Mouse (Mus musculus) myocyte (in vitro differentiated cells): ENCODE measurements at regions not wholly inside any gene's neighbourhood (a gene's known extent, or its start where the extent isn't known, plus 50 kb on each side); places are given as distances from the start of the nearest gene placed in this dataset.

Experiments used
- H3K27me3 ChIP-seq: one replicate; pipeline ENCODE4 v1.6.1; 2011; ENCODE audit not compliant: control insufficient read depth, insufficient read depth, insufficient read length
- H3K36me3 ChIP-seq: one replicate; pipeline ENCODE4 v1.6.1; 2011; ENCODE audit not compliant: control insufficient read depth, insufficient read depth
- H3K4me2 ChIP-seq: one replicate; pipeline ENCODE4 v1.6.1; 2011; ENCODE audit warnings: low read depth, control low read depth
- H3K4me3 ChIP-seq: one replicate; pipeline ENCODE4 v1.5.1; 2011; ENCODE audit warnings: mild to moderate bottlenecking, control low read depth, moderate library complexity
- H3K79me2 ChIP-seq: one replicate; pipeline ENCODE4 v1.6.1; 2011; ENCODE audit not compliant: control insufficient read depth, insufficient read depth
- H3ac ChIP-seq: one replicate; pipeline ENCODE4 v1.6.1; 2011; ENCODE audit not compliant: control insufficient read depth, insufficient read length
- CEBPB ChIP-seq: IDR thresholded peaks from 2 replicates; pipeline ENCODE4 v1.6.1; 2011; ENCODE audit warnings: mild to moderate bottlenecking, moderate library complexity; ENCODE audit not compliant: poor library complexity, insufficient read depth, severe bottlenecking
- E2F4 ChIP-seq: IDR thresholded peaks from one replicate; pipeline ENCODE4 v1.6.1; 2011; ENCODE audit warnings: mild to moderate bottlenecking, control low read depth, moderate library complexity; ENCODE audit not compliant: insufficient read depth
- MAX ChIP-seq: IDR thresholded peaks from one replicate; pipeline ENCODE4 v1.6.1; 2011; ENCODE audit warnings: low read depth, mild to moderate bottlenecking, control low read depth
- MYOD1 ChIP-seq, 3 experiments: IDR thresholded peaks; one replicate each; pipeline ENCODE4 v1.6.1; 2011; ENCODE audit warnings: control low read depth in 2 of 3, low read depth in 2 of 3, mild to moderate bottlenecking in 2 of 3, moderate library complexity in 1 of 3; ENCODE audit not compliant: insufficient read length in 2 of 3, control insufficient read depth in 1 of 3
- MYOG ChIP-seq, 3 experiments: IDR thresholded peaks; one replicate each; pipeline ENCODE4 v1.6.1; 2011; ENCODE audit warnings: control low read depth in 2 of 3, low read depth in 2 of 3, mild to moderate bottlenecking in 2 of 3; ENCODE audit not compliant: insufficient read length in 2 of 3, control insufficient read depth in 1 of 3, insufficient read depth in 1 of 3
- POLR2A ChIP-seq: IDR thresholded peaks from one replicate; pipeline ENCODE4 v1.6.1; 2011; ENCODE audit warnings: low read depth, mild to moderate bottlenecking, control low read depth, moderate library complexity; ENCODE audit not compliant: insufficient read length
- POLR2AphosphoS2 ChIP-seq: IDR thresholded peaks from one replicate; pipeline ENCODE4 v1.6.1; 2011; ENCODE audit warnings: low read depth, control low read depth; ENCODE audit not compliant: insufficient read length
- REST ChIP-seq: IDR thresholded peaks from one replicate; pipeline ENCODE4 v1.6.1; 2011; ENCODE audit warnings: mild to moderate bottlenecking, control low read depth, moderate library complexity; ENCODE audit not compliant: insufficient read depth, insufficient read length
- SRF ChIP-seq: IDR thresholded peaks from one replicate; pipeline ENCODE4 v1.6.1; 2011; ENCODE audit warnings: low read depth; ENCODE audit not compliant: control insufficient read depth, insufficient read length
- TCF12 ChIP-seq: IDR thresholded peaks from one replicate; pipeline ENCODE4 v1.6.1; 2011; ENCODE audit warnings: mild to moderate bottlenecking, control low read depth; ENCODE audit not compliant: poor library complexity, insufficient read depth, severe bottlenecking
- TCF3 ChIP-seq: IDR thresholded peaks from one replicate; pipeline ENCODE4 v1.6.1; 2011; ENCODE audit warnings: low read depth, control low read depth; ENCODE audit not compliant: insufficient read length
- USF1 ChIP-seq: IDR thresholded peaks from one replicate; pipeline ENCODE4 v1.6.1; 2011; ENCODE audit warnings: low read depth, mild to moderate bottlenecking, control low read depth, moderate library complexity

- H3K4me3 ChIP-seq = no peak overlapping the region
- H3ac ChIP-seq = no peak overlapping the region
- TF ChIP-seq TCF3 = no peak
- no peak for TF ChIP-seq POLR2A
- no peak for TF ChIP-seq POLR2AphosphoS2
- TF ChIP-seq MAX = no peak
- no peak for TF ChIP-seq USF1
- no peak for TF ChIP-seq E2F4
- no peak for TF ChIP-seq MYOD1 (IDR thresholded peaks at IDR 0.05; ENCODE audit: control insufficient read depth in 1 of 3, insufficient read length in 2 of 3, low read depth in 2 of 3)
- no peak for TF ChIP-seq REST
- no peak for TF ChIP-seq SRF
- TF ChIP-seq MYOG (IDR thresholded peaks at IDR 0.05; ENCODE audit: control insufficient read depth in 1 of 3, insufficient read depth in 1 of 3, insufficient read length in 2 of 3, low read depth in 2 of 3) = no peak
- H3K4me2 ChIP-seq = peak overlapping the region; percentile 65
- no peaks in the 10 kb centered on the region for H3K27me3 ChIP-seq
- H3K36me3 ChIP-seq = no peaks in the 10 kb centered on the region
- H3K79me2 ChIP-seq = no peaks in the 10 kb centered on the region
Observed at GRCm38 (mm10) chr10:111576395-111577069, 70.4 kb downstream of the Phlda1 start.

GRCm38 (mm10) chr10:111578536-111578935 lies 72.5 kb downstream of the Phlda1 start:
- no peak overlapping the region for H3K4me3 ChIP-seq
- no peaks in the 10 kb centered on the region for H3K79me2 ChIP-seq
- TF ChIP-seq POLR2AphosphoS2 (no peak), TCF3 (no peak), MYOG (IDR thresholded peaks at IDR 0.05; ENCODE audit: control insufficient read depth in 1 of 3, insufficient read depth in 1 of 3, insufficient read length in 2 of 3, low read depth in 2 of 3) (no peak), REST (no peak), TCF12 (no peak), POLR2A (no peak), MAX (no peak), CEBPB (no peak), USF1 (no peak), MYOD1 (IDR thresholded peaks at IDR 0.05; ENCODE audit: control insufficient read depth in 1 of 3, insufficient read length in 2 of 3, low read depth in 2 of 3) (no peak), SRF (no peak), E2F4 (no peak)
- no peaks in the 10 kb centered on the region for H3K36me3 ChIP-seq
- H3K4me2 ChIP-seq = no peak overlapping the region
- H3ac ChIP-seq = no peak overlapping the region
- H3K27me3 ChIP-seq = no peaks in the 10 kb centered on the region

- Histone ChIP-seq H3ac (no peak overlapping the region), H3K4me3 (no peak overlapping the region), H3K36me3 (no peaks in the 10 kb centered on the region), H3K4me2 (no peak overlapping the region), H3K79me2 (no peaks in the 10 kb centered on the region), H3K27me3 (no peaks in the 10 kb centered on the region)
- TF ChIP-seq MYOG (IDR thresholded peaks at IDR 0.05; ENCODE audit: control insufficient read depth in 1 of 3, insufficient read depth in 1 of 3, insufficient read length in 2 of 3, low read depth in 2 of 3) (no peak), USF1 (no peak), SRF (no peak), POLR2A (no peak), TCF12 (no peak), MYOD1 (IDR thresholded peaks at IDR 0.05; ENCODE audit: control insufficient read depth in 1 of 3, insufficient read length in 2 of 3, low read depth in 2 of 3) (no peak), REST (no peak), E2F4 (no peak), TCF3 (no peak), MAX (no peak), POLR2AphosphoS2 (no peak), CEBPB (no peak)
Observed at GRCm38 (mm10) chr10:111579481-111579880, 73.4 kb downstream of the Phlda1 start.

GRCm38 (mm10) chr10:111580401-111581100 lies 74.5 kb downstream of the Phlda1 start:
- TF ChIP-seq MAX = no peak
- no peak for TF ChIP-seq MYOG (IDR thresholded peaks at IDR 0.05; ENCODE audit: control insufficient read depth in 1 of 3, insufficient read depth in 1 of 3, insufficient read length in 2 of 3, low read depth in 2 of 3)
- no peak for TF ChIP-seq CEBPB
- no peak for TF ChIP-seq POLR2AphosphoS2
- TF ChIP-seq MYOD1 (IDR thresholded peaks at IDR 0.05; ENCODE audit: control insufficient read depth in 1 of 3, insufficient read length in 2 of 3, low read depth in 2 of 3) = no peak
- no peak for TF ChIP-seq E2F4
- no peak for TF ChIP-seq SRF
- no peak for TF ChIP-seq USF1
- TF ChIP-seq TCF3 = no peak
- TF ChIP-seq TCF12 = no peak
- no peak for TF ChIP-seq POLR2A
- H3K4me2 ChIP-seq = no peak overlapping the region
- H3K79me2 ChIP-seq = no peaks in the 10 kb centered on the region

More at GRCm38 (mm10) chr10:111580401-111581100, 74.5 kb downstream of the Phlda1 start:
- no peak overlapping the region for H3ac ChIP-seq
- no peaks in the 10 kb centered on the region for H3K27me3 ChIP-seq
- no peaks in the 10 kb centered on the region for H3K36me3 ChIP-seq
- no peak overlapping the region for H3K4me3 ChIP-seq
